Mouse (Mus musculus) ovary, postnatal 10 days (tissue): Measurements from ENCODE around the gene Fsip1.
A peak's percentile ranks its signal among the peaks of the same experiment; 100 is the strongest.
"Not testable (repeated sequence)": the region's sequence is repeated elsewhere in the genome, so short reads cannot be mapped to it uniquely, and the experiment has no call there.

Source experiments
- DNase-seq: peaks from one replicate; pipeline ENCODE4 v3.0.0; 2022; ENCODE audit warnings: low spot score

Gene Fsip1

GRCm38 (mm10) chr2:118174558-118175383 lies 82.0 kb downstream of the Fsip1 start:
- no peak for DNase-seq

GRCm38 (mm10) chr2:118168225-118168624 lies 88.5 kb downstream of the Fsip1 start:
- DNase-seq: no peak

GRCm38 (mm10) chr2:118167731-118168130 lies 89.0 kb downstream of the Fsip1 start:
- DNase-seq: no peak

- no peak for DNase-seq
Observed at GRCm38 (mm10) chr2:118165691-118166090, 91.1 kb downstream of the Fsip1 start.

- no peak for DNase-seq
Observed at GRCm38 (mm10) chr2:118164137-118164536, 92.6 kb downstream of the Fsip1 start.

- DNase-seq: no peak
Observed at GRCm38 (mm10) chr2:118162486-118162885, 94.3 kb downstream of the Fsip1 start.

- DNase-seq: no peak
Observed at GRCm38 (mm10) chr2:118160991-118161390, 95.8 kb downstream of the Fsip1 start.

GRCm38 (mm10) chr2:118160547-118160946 lies 96.2 kb downstream of the Fsip1 start:
- DNase-seq: no peak

GRCm38 (mm10) chr2:118159126-118159525 lies 97.6 kb downstream of the Fsip1 start:
- DNase-seq: no peak

- DNase-seq: no peak
Observed at GRCm38 (mm10) chr2:118158095-118158494, 98.7 kb downstream of the Fsip1 start.

- peak; percentile 22 for DNase-seq
Observed at GRCm38 (mm10) chr2:118149855-118150563, 106.8 kb downstream of the Fsip1 start.

GRCm38 (mm10) chr2:118148321-118149142 lies 108.2 kb downstream of the Fsip1 start:
- DNase-seq: no peak

GRCm38 (mm10) chr2:118147749-118148148 lies 109.0 kb downstream of the Fsip1 start:
- not testable (repeated sequence) for DNase-seq

- DNase-seq: no peak
Observed at GRCm38 (mm10) chr2:118141651-118142050, 115.1 kb downstream of the Fsip1 start.

- DNase-seq: no peak
Observed at GRCm38 (mm10) chr2:118139261-118139660, 117.5 kb downstream of the Fsip1 start.

GRCm38 (mm10) chr2:118137776-118138175 lies 119.0 kb downstream of the Fsip1 start:
- DNase-seq: no peak

- no peak for DNase-seq
Observed at GRCm38 (mm10) chr2:118137071-118137470, 119.7 kb downstream of the Fsip1 start.

GRCm38 (mm10) chr2:118128313-118128712 lies 128.5 kb downstream of the Fsip1 start:
- DNase-seq: no peak

GRCm38 (mm10) chr2:118127516-118128288 lies 129.1 kb downstream of the Fsip1 start:
- DNase-seq: no peak

GRCm38 (mm10) chr2:118125943-118126470 lies 130.8 kb downstream of the Fsip1 start:
- DNase-seq: no peak

- DNase-seq: no peak
Observed at GRCm38 (mm10) chr2:118125211-118125939, 131.4 kb downstream of the Fsip1 start.
